Mouse (Mus musculus): ENCODE results near the gene Wdr20.
"Not testable (repeated sequence)": the region's sequence is repeated elsewhere in the genome, so short reads cannot be mapped to it uniquely, and the experiment has no call there.

DNA sequence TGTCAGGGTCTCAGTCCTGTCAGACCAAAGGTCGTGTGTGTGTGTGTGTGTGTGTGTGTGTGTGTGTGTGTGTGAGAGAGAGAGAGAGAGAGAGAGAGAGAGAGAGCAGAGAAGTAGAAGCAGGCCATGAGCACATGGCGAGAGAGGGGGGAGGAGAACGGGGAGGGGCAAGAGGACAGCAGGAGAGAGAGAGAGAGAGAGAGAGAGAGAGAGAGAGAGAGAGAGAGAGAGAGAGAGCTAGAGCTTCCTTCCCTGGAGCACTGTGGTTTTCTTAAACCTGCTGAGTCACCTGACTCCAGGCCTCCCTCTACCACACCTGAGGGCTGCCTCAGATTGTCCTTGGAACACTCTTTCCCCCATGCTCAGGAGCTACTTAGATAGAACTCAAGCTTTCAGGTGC lies 36.4 kb upstream of the Wdr20 start:
- TF ChIP-seq CTCF (IDR thresholded peaks at IDR 0.05; ENCODE audit: borderline replicate concordance, insufficient read depth, low read length); POLR2A (IDR thresholded peaks at IDR 0.05; ENCODE audit: low read depth, low read length): not testable (repeated sequence)

All from embryonic fibroblast, embryonic 13.5 days (primary cell).